Mouse (Mus musculus) neural tube, embryonic 11.5 days (tissue): ENCODE results near the gene Crim1. TPM values are rescaled to one million over a fixed set of nuclear protein-coding genes. Genes with fewer than 3 reads are reported as not detected.

ENCODE experiments used
- ATAC-seq: fragments of 200-750 bp; cut with Nextera tagmentation; 2 replicates; pipeline ENCODE4 v1.8.0; 2017; ENCODE audit warnings: moderate number of reproducible peaks, mild to moderate bottlenecking, moderate TSS enrichment, moderate library complexity; ENCODE audit not compliant: insufficient read depth, low FRiP score, low TSS enrichment
- DNase-seq: peaks from one replicate; pipeline ENCODE4 v3.0.0-alpha.2; 2015; ENCODE audit warnings: low spot score
- H3K27ac ChIP-seq: fragments of 300-500 bp; sonication (generic); 2 replicates; pipeline ENCODE4 v1.5.1; 2014; ENCODE audit warnings: low read depth, mild to moderate bottlenecking, low read length
- H3K27me3 ChIP-seq: fragments of 300-500 bp; sonication (generic); 2 replicates; pipeline ENCODE4 v1.6.1; 2014; ENCODE audit warnings: mild to moderate bottlenecking, low read length, mixed read lengths; ENCODE audit not compliant: control insufficient read depth, insufficient read depth
- H3K36me3 ChIP-seq: fragments of 300-500 bp; sonication (generic); 2 replicates; pipeline ENCODE4 v1.6.1; 2014; ENCODE audit warnings: mild to moderate bottlenecking, low read length, moderate library complexity, mixed read lengths; ENCODE audit not compliant: control insufficient read depth, insufficient read depth
- H3K4me1 ChIP-seq: fragments of 300-500 bp; sonication (generic); 2 replicates; pipeline ENCODE4 v1.6.1; 2014; ENCODE audit warnings: low read length, mixed read lengths; ENCODE audit not compliant: control insufficient read depth, insufficient read depth
- H3K4me2 ChIP-seq: fragments of 300-500 bp; sonication (generic); 2 replicates; pipeline ENCODE4 v1.6.1; 2014; ENCODE audit warnings: low read depth, mild to moderate bottlenecking, moderate library complexity
- H3K4me3 ChIP-seq: fragments of 300-500 bp; sonication (generic); 2 replicates; pipeline ENCODE4 v1.5.1; 2014; ENCODE audit warnings: low read depth, low read length
- H3K9ac ChIP-seq: fragments of 300-500 bp; sonication (generic); 2 replicates; pipeline ENCODE4 v1.6.1; 2014; ENCODE audit warnings: mild to moderate bottlenecking, low read length
- H3K9me3 ChIP-seq: fragments of 300-500 bp; sonication (generic); 2 replicates; pipeline ENCODE4 v1.6.1; 2016; ENCODE audit warnings: low read length; ENCODE audit not compliant: control insufficient read depth
- WGBS: fragments of 180-500 bp; shearing (Covaris S2); extraction: QIAGEN DNeasy Blood & Tissue Kit; methylation state at CpG from one replicate; pipeline ENCODE4 v1.1.7; 2014; 5-methylcytosine and 5-hydroxymethylcytosine counted together
- polyA plus RNA-seq: library from polyadenylated mRNA; unstranded; fragments of >200 nt; fragmentation: Nextera tagmentation; extraction: Ambion mirVana; gene quantifications from 2 replicates; pipeline ENCODE4 v1.2.1, GENCODE M21; 2014

Gene Crim1
- polyA plus RNA-seq, 1 experiment from 2014 or later = 5.6 TPM

DNA sequence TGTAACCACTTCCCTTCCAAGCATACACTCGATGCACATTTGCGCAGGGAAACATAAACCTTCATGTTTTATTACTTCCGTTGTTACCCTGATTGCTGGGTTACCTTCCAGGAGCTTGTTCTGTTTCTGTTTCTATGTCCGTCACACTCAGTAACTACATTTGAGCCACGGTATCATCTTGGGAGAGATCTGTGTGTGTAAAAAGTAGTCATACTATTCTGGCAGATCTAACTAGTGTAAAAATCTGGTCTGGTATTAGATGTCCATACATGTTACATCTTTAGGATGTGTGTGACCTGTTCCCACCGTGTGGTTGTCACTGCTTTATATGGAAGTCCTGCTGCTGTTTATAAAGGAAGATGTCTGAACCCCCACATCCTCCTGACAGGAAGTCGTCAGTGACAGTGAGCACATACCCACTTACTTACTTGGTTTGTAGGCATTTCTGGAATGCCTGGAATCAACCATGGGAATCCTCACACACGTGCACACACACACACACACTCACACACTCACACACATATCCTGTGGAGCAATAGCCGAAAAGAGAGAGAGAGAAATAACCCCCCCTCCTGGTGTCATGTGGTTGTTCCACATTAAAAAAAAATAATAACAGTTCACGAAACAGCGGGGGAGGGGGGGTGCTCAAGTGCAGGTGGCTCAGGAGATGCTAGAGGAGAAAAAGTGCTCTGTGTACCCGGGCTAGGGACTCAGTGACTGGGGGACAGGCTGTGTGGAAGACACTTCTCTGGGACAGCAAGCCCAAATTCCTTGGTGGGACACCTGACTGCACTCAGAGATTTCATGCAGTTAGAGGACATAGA is 151.8 kb downstream of the Crim1 start:
- DNase-seq = no peak
- no peak overlapping the region for H3K4me3 ChIP-seq

DNA sequence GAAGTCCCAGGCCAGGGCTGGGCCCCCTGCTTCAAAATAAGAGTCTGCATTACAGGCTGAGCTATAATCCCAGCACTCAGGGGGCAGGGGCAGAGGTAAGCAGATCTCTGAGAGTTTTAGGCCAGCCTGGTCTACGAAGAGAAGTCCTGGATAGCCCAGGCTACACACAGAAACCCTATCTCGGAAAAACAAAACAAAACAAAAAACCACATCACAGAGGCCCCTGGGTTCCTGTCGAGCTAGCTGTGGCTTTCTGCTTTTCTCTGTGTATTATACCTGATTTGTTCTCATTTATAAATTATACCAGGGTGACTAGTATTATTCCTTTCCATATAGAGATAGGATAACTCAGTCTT is 152.4 kb downstream of the Crim1 start:
- Histone ChIP-seq H3K4me2 (no peak overlapping the region), H3K36me3 (no peaks in the 10 kb centered on the region), H3K4me1 (no peaks in the 10 kb centered on the region), H3K4me3 (no peak overlapping the region), H3K27ac (no peak overlapping the region), H3K9me3 (no peaks in the 10 kb centered on the region), H3K27me3 (no peaks in the 10 kb centered on the region), H3K9ac (no peak overlapping the region)
- ATAC-seq (no peak), DNase-seq (no peak)
- 86% methylated on average over 3 of the region's 3 CpGs for WGBS

More for the DNA sequence above, 151.8 kb downstream of the Crim1 start:
- Histone ChIP-seq H3K36me3 (no peaks in the 10 kb centered on the region), H3K9ac (no peak overlapping the region), H3K27ac (no peak overlapping the region), H3K9me3 (no peaks in the 10 kb centered on the region), H3K27me3 (no peaks in the 10 kb centered on the region), H3K4me2 (no peak overlapping the region), H3K4me1 (no peaks in the 10 kb centered on the region)
- WGBS = 77% methylated on average over 12 of the region's 12 CpGs
- ATAC-seq = no peak

DNA sequence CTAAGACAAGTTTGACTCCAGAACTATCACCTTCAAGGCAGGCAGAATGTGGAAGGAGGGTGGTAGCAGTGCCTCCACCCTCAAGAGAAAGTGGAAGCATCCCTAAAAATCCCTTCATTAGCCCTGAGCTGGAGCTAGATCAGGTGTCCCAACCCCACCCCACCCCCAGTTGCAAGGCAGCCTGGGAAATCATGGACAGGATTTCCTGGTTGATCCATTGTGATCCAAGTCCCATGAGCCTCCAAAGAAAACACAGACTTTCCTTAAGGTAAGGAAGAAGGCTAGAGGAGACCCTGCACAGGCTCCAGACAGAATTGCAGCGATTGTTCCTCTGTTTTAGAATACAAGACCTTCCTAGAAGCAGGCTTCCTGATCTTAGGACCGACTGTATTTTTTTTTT is 154.4 kb downstream of the Crim1 start:
- no peak overlapping the region for H3K4me2 ChIP-seq
- H3K36me3 ChIP-seq = no peaks in the 10 kb centered on the region; the same call in 1 of the 2 replicates
- H3K27ac ChIP-seq = no peak overlapping the region
- H3K4me1 ChIP-seq = no peaks in the 10 kb centered on the region
- ATAC-seq (no peak), DNase-seq (no peak)
- H3K9me3 ChIP-seq = no peaks in the 10 kb centered on the region
- no peak overlapping the region for H3K9ac ChIP-seq
- H3K4me3 ChIP-seq = no peak overlapping the region
- H3K27me3 ChIP-seq = no peaks in the 10 kb centered on the region
- WGBS = 87% methylated on average over 2 of the region's 2 CpGs

DNA sequence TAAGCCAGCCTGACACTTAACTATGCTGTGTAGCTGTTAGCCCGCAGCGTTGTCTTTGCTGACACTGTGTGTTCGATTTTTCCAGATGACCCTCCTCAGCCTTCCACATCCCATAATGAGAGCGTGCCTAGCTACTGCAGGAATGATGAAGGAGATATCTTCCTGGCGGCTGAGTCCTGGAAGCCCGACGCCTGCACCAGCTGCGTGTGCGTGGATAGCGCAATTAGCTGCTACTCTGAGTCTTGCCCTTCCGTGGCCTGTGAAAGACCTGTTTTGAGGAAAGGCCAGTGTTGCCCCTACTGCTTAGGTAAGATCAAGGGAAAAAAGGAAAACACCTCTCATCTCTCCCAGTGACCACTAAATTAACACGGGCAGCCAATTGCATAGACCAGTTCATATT is 154.8 kb downstream of the Crim1 start:
- DNase-seq (no peak), ATAC-seq (no peak)
- no peak overlapping the region for H3K9ac ChIP-seq
- H3K27me3 ChIP-seq = no peaks in the 10 kb centered on the region
- H3K4me1 ChIP-seq = no peaks in the 10 kb centered on the region
- no peak overlapping the region for H3K27ac ChIP-seq
- 78% methylated on average over 12 of the region's 12 CpGs for WGBS
- H3K4me2 ChIP-seq = no peak overlapping the region
- H3K36me3 ChIP-seq = no peaks in the 10 kb centered on the region; the same call in 1 of the 2 replicates
- no peaks in the 10 kb centered on the region for H3K9me3 ChIP-seq
- no peak overlapping the region for H3K4me3 ChIP-seq

DNA sequence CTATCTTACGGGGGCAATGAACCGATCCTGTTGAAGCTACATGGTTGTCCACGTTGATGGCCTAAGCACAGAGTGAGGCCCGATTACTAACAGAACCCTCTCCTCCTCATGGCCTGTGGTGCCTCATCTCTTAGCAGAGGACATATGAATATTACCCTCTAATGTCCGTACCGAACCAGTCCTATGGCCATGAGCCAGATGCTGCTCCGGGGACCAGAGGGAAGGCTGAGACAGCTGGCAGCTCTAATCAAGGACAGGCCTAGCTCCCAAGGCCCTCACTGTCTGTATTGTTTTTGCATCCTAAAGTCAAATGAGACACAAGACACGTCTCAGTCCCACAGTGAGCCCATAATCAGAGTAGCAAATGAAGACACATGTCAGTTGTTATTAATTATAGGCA is 155.6 kb downstream of the Crim1 start:
- no peak overlapping the region for H3K9ac ChIP-seq
- WGBS = 90% methylated on average over 8 of the region's 8 CpGs
- H3K9me3 ChIP-seq = no peaks in the 10 kb centered on the region
- no peak overlapping the region for H3K4me2 ChIP-seq
- DNase-seq = no peak
- no peaks in the 10 kb centered on the region for H3K4me1 ChIP-seq
- H3K27me3 ChIP-seq = no peaks in the 10 kb centered on the region
- H3K36me3 ChIP-seq = no peaks in the 10 kb centered on the region; the same call in 1 of the 2 replicates
- no peak overlapping the region for H3K27ac ChIP-seq
- H3K4me3 ChIP-seq = no peak overlapping the region
- no peak for ATAC-seq

DNA sequence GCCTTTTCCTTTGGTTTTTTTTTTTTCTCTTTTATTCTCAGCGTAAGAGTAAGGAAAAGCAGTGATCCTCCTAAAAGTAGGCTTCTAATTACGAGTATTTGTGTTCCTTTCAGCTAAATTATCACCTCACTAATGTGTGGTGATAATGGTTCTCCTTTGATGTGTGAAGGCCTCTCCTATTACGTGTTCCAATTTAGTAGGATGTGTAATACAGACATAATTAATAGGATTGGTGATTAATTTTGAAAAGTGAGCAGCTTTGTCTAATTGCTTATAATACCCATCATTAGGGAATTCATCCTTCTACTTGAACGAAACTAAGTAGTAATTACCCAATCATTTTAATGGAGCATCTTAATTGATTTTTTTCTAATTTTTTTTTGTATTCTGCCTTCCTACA is 157.7 kb downstream of the Crim1 start:
- H3K4me1 ChIP-seq = no peaks in the 10 kb centered on the region
- no peaks in the 10 kb centered on the region; the same call in 1 of the 2 replicates for H3K36me3 ChIP-seq
- 78% methylated on average over 4 of the region's 4 CpGs for WGBS
- H3K27me3 ChIP-seq = no peaks in the 10 kb centered on the region
- no peak for DNase-seq
- H3K4me2 ChIP-seq = no peak overlapping the region
- H3K9ac ChIP-seq = no peak overlapping the region
- H3K27ac ChIP-seq = no peak overlapping the region
- no peaks in the 10 kb centered on the region for H3K9me3 ChIP-seq
- ATAC-seq = no peak
- no peak overlapping the region for H3K4me3 ChIP-seq

DNA sequence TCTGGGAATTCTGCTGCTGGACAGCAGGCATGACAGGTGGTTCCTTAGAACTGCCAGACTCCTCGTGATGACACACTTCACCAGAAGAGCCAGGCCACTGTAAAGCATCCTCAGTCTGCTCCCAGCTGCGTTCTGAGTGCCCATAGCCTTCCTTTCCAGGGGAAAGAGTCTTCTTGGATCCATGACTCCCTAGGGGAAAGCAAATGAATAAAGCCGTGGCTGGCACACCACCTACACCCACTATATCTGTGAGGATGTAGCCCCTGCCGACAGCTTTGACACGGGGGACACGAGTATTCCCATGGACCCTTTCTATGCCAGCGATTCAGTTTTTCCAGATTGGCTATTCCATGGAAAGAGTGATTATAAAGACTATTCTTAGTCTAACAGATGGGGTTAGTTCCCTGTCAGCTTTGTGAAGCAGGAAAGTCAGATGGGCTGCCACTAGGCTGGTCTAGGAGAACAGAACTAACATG is 158.2 kb downstream of the Crim1 start:
- Histone ChIP-seq H3K4me1 (no peaks in the 10 kb centered on the region), H3K27me3 (no peaks in the 10 kb centered on the region), H3K36me3 (no peaks in the 10 kb centered on the region; the same call in 1 of the 2 replicates), H3K4me3 (no peak overlapping the region), H3K9ac (no peak overlapping the region), H3K9me3 (no peaks in the 10 kb centered on the region), H3K4me2 (no peak overlapping the region), H3K27ac (no peak overlapping the region)
- WGBS = 80% methylated on average over 7 of the region's 7 CpGs
- no peak for ATAC-seq
- no peak for DNase-seq

DNA sequence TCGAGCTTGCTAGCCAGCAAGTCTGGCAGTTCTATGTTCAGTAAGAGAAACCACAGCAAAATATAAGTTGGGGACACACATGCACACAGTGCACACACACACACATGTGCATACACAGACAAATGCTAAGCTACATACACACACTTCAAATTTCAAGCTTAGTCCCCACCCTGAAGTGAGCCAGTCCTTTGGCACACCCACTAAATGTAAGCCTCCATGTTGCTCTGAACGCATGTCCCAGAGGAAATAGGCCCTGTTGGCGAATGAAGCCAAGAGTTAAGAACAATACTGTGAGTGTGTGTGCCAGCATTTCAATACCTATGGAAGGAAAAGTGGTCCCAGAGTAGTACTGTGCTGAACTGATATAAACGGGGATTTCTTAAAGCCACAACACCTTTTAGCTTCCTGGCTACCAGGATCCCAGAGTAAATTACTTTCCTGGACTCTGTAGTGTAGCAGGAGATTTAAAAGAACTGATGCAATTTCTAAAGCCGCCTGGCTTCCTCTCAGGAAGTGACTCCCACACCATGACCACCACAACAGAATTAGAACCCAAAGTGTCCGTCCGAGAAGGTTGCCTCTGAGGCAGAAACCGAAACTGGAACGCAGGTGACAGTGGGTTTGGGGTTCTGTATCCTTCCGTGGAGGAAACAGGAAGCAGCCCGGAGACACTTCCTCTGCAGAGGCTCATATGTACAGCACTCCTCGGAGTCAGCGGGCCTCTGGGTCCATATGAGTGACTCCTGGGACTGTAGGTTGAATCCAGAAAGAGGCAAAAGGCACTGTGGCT is 162.1 kb downstream of the Crim1 start:
- Histone ChIP-seq H3K4me2 (no peak overlapping the region), H3K9ac (no peak overlapping the region), H3K9me3 (no peaks in the 10 kb centered on the region), H3K27ac (no peak overlapping the region), H3K4me3 (no peak overlapping the region), H3K27me3 (no peaks in the 10 kb centered on the region), H3K36me3 (no peaks in the 10 kb centered on the region; the same call in 1 of the 2 replicates), H3K4me1 (no peaks in the 10 kb centered on the region)
- 88% methylated on average over 13 of the region's 13 CpGs for WGBS
- DNase-seq (no peak), ATAC-seq (no peak)
